Mouse (Mus musculus) myocyte (in vitro differentiated cells): ENCODE data around the gene Slc1a3. TPM values are rescaled to one million over a fixed set of nuclear protein-coding genes. Genes with fewer than 3 reads are reported as not detected.

ENCODE experiments used
- H3K27me3 ChIP-seq: one replicate; pipeline ENCODE4 v1.6.1; 2011; ENCODE audit not compliant: control insufficient read depth, insufficient read depth, insufficient read length
- H3K36me3 ChIP-seq: one replicate; pipeline ENCODE4 v1.6.1; 2011; ENCODE audit not compliant: control insufficient read depth, insufficient read depth
- H3K4me2 ChIP-seq: one replicate; pipeline ENCODE4 v1.6.1; 2011; ENCODE audit warnings: low read depth, control low read depth
- H3K4me3 ChIP-seq: one replicate; pipeline ENCODE4 v1.5.1; 2011; ENCODE audit warnings: mild to moderate bottlenecking, control low read depth, moderate library complexity
- H3K79me2 ChIP-seq: one replicate; pipeline ENCODE4 v1.6.1; 2011; ENCODE audit not compliant: control insufficient read depth, insufficient read depth
- H3ac ChIP-seq: one replicate; pipeline ENCODE4 v1.6.1; 2011; ENCODE audit not compliant: control insufficient read depth, insufficient read length
- CEBPB ChIP-seq: IDR thresholded peaks from 2 replicates; pipeline ENCODE4 v1.6.1; 2011; ENCODE audit warnings: mild to moderate bottlenecking, moderate library complexity; ENCODE audit not compliant: poor library complexity, insufficient read depth, severe bottlenecking
- E2F4 ChIP-seq: IDR thresholded peaks from one replicate; pipeline ENCODE4 v1.6.1; 2011; ENCODE audit warnings: mild to moderate bottlenecking, control low read depth, moderate library complexity; ENCODE audit not compliant: insufficient read depth
- MAX ChIP-seq: IDR thresholded peaks from one replicate; pipeline ENCODE4 v1.6.1; 2011; ENCODE audit warnings: low read depth, mild to moderate bottlenecking, control low read depth
- MYOD1 ChIP-seq, 3 experiments: IDR thresholded peaks; one replicate each; pipeline ENCODE4 v1.6.1; 2011; ENCODE audit warnings: control low read depth in 2 of 3, low read depth in 2 of 3, mild to moderate bottlenecking in 2 of 3, moderate library complexity in 1 of 3; ENCODE audit not compliant: insufficient read length in 2 of 3, control insufficient read depth in 1 of 3
- MYOG ChIP-seq, 3 experiments: IDR thresholded peaks; one replicate each; pipeline ENCODE4 v1.6.1; 2011; ENCODE audit warnings: control low read depth in 2 of 3, low read depth in 2 of 3, mild to moderate bottlenecking in 2 of 3; ENCODE audit not compliant: insufficient read length in 2 of 3, control insufficient read depth in 1 of 3, insufficient read depth in 1 of 3
- POLR2A ChIP-seq: IDR thresholded peaks from one replicate; pipeline ENCODE4 v1.6.1; 2011; ENCODE audit warnings: low read depth, mild to moderate bottlenecking, control low read depth, moderate library complexity; ENCODE audit not compliant: insufficient read length
- POLR2AphosphoS2 ChIP-seq: IDR thresholded peaks from one replicate; pipeline ENCODE4 v1.6.1; 2011; ENCODE audit warnings: low read depth, control low read depth; ENCODE audit not compliant: insufficient read length
- REST ChIP-seq: IDR thresholded peaks from one replicate; pipeline ENCODE4 v1.6.1; 2011; ENCODE audit warnings: mild to moderate bottlenecking, control low read depth, moderate library complexity; ENCODE audit not compliant: insufficient read depth, insufficient read length
- SRF ChIP-seq: IDR thresholded peaks from one replicate; pipeline ENCODE4 v1.6.1; 2011; ENCODE audit warnings: low read depth; ENCODE audit not compliant: control insufficient read depth, insufficient read length
- TCF12 ChIP-seq: IDR thresholded peaks from one replicate; pipeline ENCODE4 v1.6.1; 2011; ENCODE audit warnings: mild to moderate bottlenecking, control low read depth; ENCODE audit not compliant: poor library complexity, insufficient read depth, severe bottlenecking
- TCF3 ChIP-seq: IDR thresholded peaks from one replicate; pipeline ENCODE4 v1.6.1; 2011; ENCODE audit warnings: low read depth, control low read depth; ENCODE audit not compliant: insufficient read length
- USF1 ChIP-seq: IDR thresholded peaks from one replicate; pipeline ENCODE4 v1.6.1; 2011; ENCODE audit warnings: low read depth, mild to moderate bottlenecking, control low read depth, moderate library complexity
- polyA plus RNA-seq: library from polyadenylated mRNA; unstranded; fragments of >200 nt; fragmentation: generic; extraction: Trizol; gene quantifications from one replicate; pipeline ENCODE4 v1.2.1, GENCODE M21; 2012; ENCODE audit warnings: missing spikeins

Gene Slc1a3
- polyA plus RNA-seq, 1 experiment = 0.47 TPM

GRCm38 (mm10) chr15:8741593-8741992 lies 31.0 kb upstream of the Slc1a3 start:
- TF ChIP-seq TCF3 (no peak), POLR2A (no peak), MYOG (IDR thresholded peaks at IDR 0.05; ENCODE audit: control insufficient read depth in 1 of 3, insufficient read depth in 1 of 3, insufficient read length in 2 of 3, low read depth in 2 of 3) (no peak), REST (no peak), TCF12 (no peak), USF1 (no peak), SRF (no peak)

GRCm38 (mm10) chr15:8740724-8741123 lies 30.2 kb upstream of the Slc1a3 start:
- H3K4me3 ChIP-seq = no peak overlapping the region
- TF ChIP-seq SRF (no peak), POLR2AphosphoS2 (no peak), MAX (no peak), USF1 (no peak), E2F4 (no peak), TCF12 (no peak), MYOD1 (IDR thresholded peaks at IDR 0.05; ENCODE audit: control insufficient read depth in 1 of 3, insufficient read length in 2 of 3, low read depth in 2 of 3) (no peak), TCF3 (no peak)

More at GRCm38 (mm10) chr15:8741593-8741992, 31.0 kb upstream of the Slc1a3 start:
- no peak overlapping the region for H3K4me2 ChIP-seq
- no peaks in the 10 kb centered on the region for H3K27me3 ChIP-seq
- H3K4me3 ChIP-seq = no peak overlapping the region
- H3ac ChIP-seq = no peak overlapping the region
- H3K79me2 ChIP-seq = no peaks in the 10 kb centered on the region
- no peaks in the 10 kb centered on the region for H3K36me3 ChIP-seq

GRCm38 (mm10) chr15:8738156-8738555 lies 27.6 kb upstream of the Slc1a3 start:
- H3K36me3 ChIP-seq = no peaks in the 10 kb centered on the region
- H3K27me3 ChIP-seq = no peaks in the 10 kb centered on the region
- H3ac ChIP-seq = no peak overlapping the region
- no peak overlapping the region for H3K4me2 ChIP-seq
- TF ChIP-seq USF1 (peak; percentile 40), MYOD1 (IDR thresholded peaks at IDR 0.05; ENCODE audit: control insufficient read depth in 1 of 3, insufficient read length in 2 of 3, low read depth in 2 of 3) (peak in 1 of 3 experiments; percentile 10), POLR2AphosphoS2 (no peak), CEBPB (peak; percentile 34; the same call in 1 of the 2 replicates), E2F4 (no peak)
- no peaks in the 10 kb centered on the region for H3K79me2 ChIP-seq
- no peak overlapping the region for H3K4me3 ChIP-seq

More at GRCm38 (mm10) chr15:8740724-8741123, 30.2 kb upstream of the Slc1a3 start:
- H3ac ChIP-seq = no peak overlapping the region
- H3K36me3 ChIP-seq = no peaks in the 10 kb centered on the region
- no peak overlapping the region for H3K4me2 ChIP-seq
- no peaks in the 10 kb centered on the region for H3K27me3 ChIP-seq
- H3K79me2 ChIP-seq = no peaks in the 10 kb centered on the region

- Histone ChIP-seq H3ac (no peak overlapping the region), H3K36me3 (no peaks in the 10 kb centered on the region), H3K79me2 (no peaks in the 10 kb centered on the region), H3K27me3 (no peaks in the 10 kb centered on the region), H3K4me3 (no peak overlapping the region), H3K4me2 (no peak overlapping the region)
- TF ChIP-seq USF1 (no peak), MYOG (IDR thresholded peaks at IDR 0.05; ENCODE audit: control insufficient read depth in 1 of 3, insufficient read depth in 1 of 3, insufficient read length in 2 of 3, low read depth in 2 of 3) (no peak), TCF12 (no peak), TCF3 (no peak), MAX (no peak), E2F4 (no peak), REST (no peak), POLR2A (no peak), CEBPB (no peak), POLR2AphosphoS2 (no peak), MYOD1 (IDR thresholded peaks at IDR 0.05; ENCODE audit: control insufficient read depth in 1 of 3, insufficient read length in 2 of 3, low read depth in 2 of 3) (no peak)
Observed at GRCm38 (mm10) chr15:8734363-8734739, 23.8 kb upstream of the Slc1a3 start.

- Histone ChIP-seq H3K4me3 (no peak overlapping the region), H3K79me2 (no peaks in the 10 kb centered on the region), H3ac (no peak overlapping the region), H3K4me2 (no peak overlapping the region), H3K27me3 (no peaks in the 10 kb centered on the region), H3K36me3 (no peaks in the 10 kb centered on the region)
- TF ChIP-seq MAX (no peak), CEBPB (peak; percentile 21; the same call in 1 of the 2 replicates)
Observed at GRCm38 (mm10) chr15:8733669-8734362, 23.3 kb upstream of the Slc1a3 start.
